Mouse (Mus musculus) spleen, adult 2 months (tissue): ENCODE measurements around the gene Odf4.

Experiments used
- CTCF ChIP-seq: fragments of 200-500 bp; IDR thresholded peaks from 2 replicates; pipeline ENCODE4 v1.5.1; 2011; ENCODE audit warnings: mild to moderate bottlenecking, inconsistent platforms; ENCODE audit not compliant: insufficient read depth, insufficient read length, insufficient replicate concordance; ENCODE audit errors: extremely low read depth
- POLR2A ChIP-seq: fragments of 200-500 bp; IDR thresholded peaks from 2 replicates; pipeline ENCODE4 v1.6.1; 2011; ENCODE audit warnings: low read depth, low read length, inconsistent platforms

GRCm38 (mm10) chr11:68897838-68898237, 29.0 kb downstream of the Odf4 start:
- TF ChIP-seq POLR2A (no peak), CTCF (no peak)
